Mouse (Mus musculus): ENCODE measurements around the gene Plcl1. TPM values are rescaled to one million over a fixed set of nuclear protein-coding genes. Genes with fewer than 3 reads are reported as not detected.

Plcl1 gene
- polyA plus RNA-seq, 1 experiment from 2014 or later: 0.25 TPM

- ATAC-seq (no peak), DNase-seq (no peak)
- no peak overlapping the region for H3K4me2 ChIP-seq (ENCODE audit: low read depth, low read length)
- H3K4me1 ChIP-seq (ENCODE audit: insufficient read depth): no peaks in the 10 kb centered on the region
- 80% methylated on average over 2 of the region's 2 CpGs for WGBS (ENCODE audit: insufficient replicate concordance)
- no peak overlapping the region for H3K27ac ChIP-seq (ENCODE audit: low read depth)
- H3K27me3 ChIP-seq (ENCODE audit: insufficient read depth, low read length): no peaks in the 10 kb centered on the region
- H3K4me3 ChIP-seq (ENCODE audit: low read depth, low read length): no peak overlapping the region
- TF ChIP-seq EP300 (IDR thresholded peaks at IDR 0.05; ENCODE audit: low read depth): no peak
- no peak for TF ChIP-seq CTCF (IDR thresholded peaks at IDR 0.05; ENCODE audit: low read depth)
- H3K9ac ChIP-seq (replicated peaks): no peak overlapping the region
- H3K36me3 ChIP-seq (replicated peaks; ENCODE audit: insufficient read depth, low read length): no peaks in the 10 kb centered on the region
- no peaks in the 10 kb centered on the region for H3K9me3 ChIP-seq (ENCODE audit: low read length)
Measured at GRCm38 (mm10) chr1:55617857-55618256, 212.1 kb downstream of the Plcl1 start.

GRCm38 (mm10) chr1:55618617-55619286 is 213.0 kb downstream of the Plcl1 start:
- DNase-seq: no peak
- Histone ChIP-seq H3K9ac (replicated peaks) (no peak overlapping the region), H3K27ac (ENCODE audit: low read depth) (no peak overlapping the region)

GRCm38 (mm10) chr1:55631496-55631895 is 225.8 kb downstream of the Plcl1 start:
- no peak for TF ChIP-seq EP300 (IDR thresholded peaks at IDR 0.05; ENCODE audit: low read depth)
- no peak for TF ChIP-seq CTCF (IDR thresholded peaks at IDR 0.05; ENCODE audit: low read depth)
- Histone ChIP-seq H3K36me3 (replicated peaks; ENCODE audit: insufficient read depth, low read length) (no peaks in the 10 kb centered on the region), H3K4me2 (ENCODE audit: low read depth, low read length) (no peak overlapping the region), H3K4me3 (ENCODE audit: low read depth, low read length) (no peak overlapping the region), H3K27ac (ENCODE audit: low read depth) (no peak overlapping the region), H3K9ac (replicated peaks) (no peak overlapping the region), H3K9me3 (ENCODE audit: low read length) (no peaks in the 10 kb centered on the region), H3K27me3 (ENCODE audit: insufficient read depth, low read length) (no peaks in the 10 kb centered on the region), H3K4me1 (ENCODE audit: insufficient read depth) (no peaks in the 10 kb centered on the region)
- WGBS (ENCODE audit: insufficient replicate concordance): 46% methylated on average over 1 of the region's 1 CpGs
- ATAC-seq (no peak), DNase-seq (no peak)

More at GRCm38 (mm10) chr1:55618617-55619286, 213.0 kb downstream of the Plcl1 start:
- ATAC-seq: no peak
- no peaks in the 10 kb centered on the region for H3K9me3 ChIP-seq (ENCODE audit: low read length)
- no peak overlapping the region for H3K4me2 ChIP-seq (ENCODE audit: low read depth, low read length)
- 45% methylated on average over 7 of the region's 7 CpGs for WGBS (ENCODE audit: insufficient replicate concordance)
- no peaks in the 10 kb centered on the region for H3K36me3 ChIP-seq (replicated peaks; ENCODE audit: insufficient read depth, low read length)
- H3K27me3 ChIP-seq (ENCODE audit: insufficient read depth, low read length): no peaks in the 10 kb centered on the region
- no peaks in the 10 kb centered on the region for H3K4me1 ChIP-seq (ENCODE audit: insufficient read depth)
- no peak for TF ChIP-seq EP300 (IDR thresholded peaks at IDR 0.05; ENCODE audit: low read depth)
- no peak for TF ChIP-seq CTCF (IDR thresholded peaks at IDR 0.05; ENCODE audit: low read depth)
- H3K4me3 ChIP-seq (ENCODE audit: low read depth, low read length): no peak overlapping the region

GRCm38 (mm10) chr1:55632024-55632423 is 226.3 kb downstream of the Plcl1 start:
- WGBS (ENCODE audit: insufficient replicate concordance): 83% methylated on average over 2 of the region's 2 CpGs
- H3K9ac ChIP-seq (replicated peaks): no peak overlapping the region

GRCm38 (mm10) chr1:55633326-55633725 is 227.6 kb downstream of the Plcl1 start:
- DNase-seq (no peak), ATAC-seq (no peak)
- Histone ChIP-seq H3K4me1 (ENCODE audit: insufficient read depth) (no peaks in the 10 kb centered on the region), H3K27me3 (ENCODE audit: insufficient read depth, low read length) (no peaks in the 10 kb centered on the region), H3K4me2 (ENCODE audit: low read depth, low read length) (no peak overlapping the region), H3K9ac (replicated peaks) (no peak overlapping the region), H3K4me3 (ENCODE audit: low read depth, low read length) (no peak overlapping the region), H3K36me3 (replicated peaks; ENCODE audit: insufficient read depth, low read length) (no peaks in the 10 kb centered on the region), H3K9me3 (ENCODE audit: low read length) (no peaks in the 10 kb centered on the region), H3K27ac (ENCODE audit: low read depth) (no peak overlapping the region)
- no peak for TF ChIP-seq CTCF (IDR thresholded peaks at IDR 0.05; ENCODE audit: low read depth)
- TF ChIP-seq EP300 (IDR thresholded peaks at IDR 0.05; ENCODE audit: low read depth): no peak
- 79% methylated on average over 4 of the region's 4 CpGs for WGBS (ENCODE audit: insufficient replicate concordance)

More at GRCm38 (mm10) chr1:55632024-55632423, 226.3 kb downstream of the Plcl1 start:
- H3K4me2 ChIP-seq (ENCODE audit: low read depth, low read length): no peak overlapping the region
- no peaks in the 10 kb centered on the region for H3K9me3 ChIP-seq (ENCODE audit: low read length)
- H3K4me1 ChIP-seq (ENCODE audit: insufficient read depth): no peaks in the 10 kb centered on the region
- DNase-seq: no peak
- no peak for ATAC-seq
- H3K27ac ChIP-seq (ENCODE audit: low read depth): no peak overlapping the region
- no peak for TF ChIP-seq EP300 (IDR thresholded peaks at IDR 0.05; ENCODE audit: low read depth)
- no peak for TF ChIP-seq CTCF (IDR thresholded peaks at IDR 0.05; ENCODE audit: low read depth)
- no peak overlapping the region for H3K4me3 ChIP-seq (ENCODE audit: low read depth, low read length)
- H3K27me3 ChIP-seq (ENCODE audit: insufficient read depth, low read length): no peaks in the 10 kb centered on the region
- H3K36me3 ChIP-seq (replicated peaks; ENCODE audit: insufficient read depth, low read length): no peaks in the 10 kb centered on the region

- Histone ChIP-seq H3K9me3 (ENCODE audit: low read length) (no peaks in the 10 kb centered on the region), H3K4me1 (ENCODE audit: insufficient read depth) (no peaks in the 10 kb centered on the region), H3K27ac (ENCODE audit: low read depth) (no peak overlapping the region), H3K36me3 (replicated peaks; ENCODE audit: insufficient read depth, low read length) (no peaks in the 10 kb centered on the region), H3K27me3 (ENCODE audit: insufficient read depth, low read length) (no peaks in the 10 kb centered on the region), H3K4me3 (ENCODE audit: low read depth, low read length) (no peak overlapping the region), H3K4me2 (ENCODE audit: low read depth, low read length) (no peak overlapping the region), H3K9ac (replicated peaks) (no peak overlapping the region)
- no peak for ATAC-seq
- TF ChIP-seq CTCF (IDR thresholded peaks at IDR 0.05; ENCODE audit: low read depth): no peak
- TF ChIP-seq EP300 (IDR thresholded peaks at IDR 0.05; ENCODE audit: low read depth): no peak
- WGBS (ENCODE audit: insufficient replicate concordance): 62% methylated on average over 8 of the region's 8 CpGs
- DNase-seq: no peak
Measured at GRCm38 (mm10) chr1:55659518-55660210, 253.9 kb downstream of the Plcl1 start.

Measured in liver, postnatal 0 days (tissue).